Mouse (Mus musculus): ENCODE data around the gene Rnf224.
A peak's percentile ranks its signal among the peaks of the same experiment; 100 is the strongest.

The Rnf224 gene

GRCm38 (mm10) chr2:25225811-25226379, 10.7 kb downstream of the Rnf224 start:
- no peak for DNase-seq

GRCm38 (mm10) chr2:25224766-25225752, 11.5 kb downstream of the Rnf224 start:
- peak; percentile 98 for DNase-seq

GRCm38 (mm10) chr2:25224492-25224765, 12.2 kb downstream of the Rnf224 start, which contains the start of gene Tubb4b:
Gene Tubb4b, minus strand, starts transcription at chr2:25224702.
- DNase-seq = no peak

GRCm38 (mm10) chr2:25223681-25224491, 12.7 kb downstream of the Rnf224 start:
- peak; percentile 87 for DNase-seq

GRCm38 (mm10) chr2:25221331-25221772, 15.2 kb downstream of the Rnf224 start:
- no peak for DNase-seq

- no peak for DNase-seq
Observed at GRCm38 (mm10) chr2:25218445-25218844, 18.1 kb downstream of the Rnf224 start, which contains the start of gene Fam166a. Gene Fam166a, plus strand, starts transcription at chr2:25218745.

GRCm38 (mm10) chr2:25217666-25218065, 18.9 kb downstream of the Rnf224 start:
- DNase-seq = no peak

GRCm38 (mm10) chr2:25214444-25214843, 22.1 kb downstream of the Rnf224 start, which contains the start of gene Stpg3:
Gene Stpg3, minus strand, starts transcription at chr2:25214637.
- DNase-seq = peak; percentile 56

- DNase-seq = no peak
Observed at GRCm38 (mm10) chr2:25213266-25213865, 23.2 kb downstream of the Rnf224 start.

- DNase-seq = peak; percentile 94
Observed at GRCm38 (mm10) chr2:25211121-25211670, 25.4 kb downstream of the Rnf224 start, which contains the start of gene Nelfb. Gene Nelfb, minus strand, starts transcription at chr2:25211489.

GRCm38 (mm10) chr2:25210686-25211085, 25.9 kb downstream of the Rnf224 start:
- no peak for DNase-seq

- DNase-seq = no peak
Observed at GRCm38 (mm10) chr2:25207593-25207992, 29.0 kb downstream of the Rnf224 start.

GRCm38 (mm10) chr2:25203631-25204214, 32.9 kb downstream of the Rnf224 start:
- DNase-seq = peak; percentile 66

- no peak for DNase-seq
Observed at GRCm38 (mm10) chr2:25200631-25201030, 36.0 kb downstream of the Rnf224 start.

GRCm38 (mm10) chr2:25197946-25198345, 38.6 kb downstream of the Rnf224 start:
- no peak for DNase-seq

- DNase-seq = no peak
Observed at GRCm38 (mm10) chr2:25197191-25197590, 39.4 kb downstream of the Rnf224 start.

- peak; percentile 88 for DNase-seq
Observed at GRCm38 (mm10) chr2:25196172-25196954, 40.2 kb downstream of the Rnf224 start, which contains the start of gene Tor4a. Gene Tor4a, minus strand, starts transcription at chr2:25196886.

- peak; percentile 85 for DNase-seq
Observed at GRCm38 (mm10) chr2:25195211-25196156, 41.1 kb downstream of the Rnf224 start.

- peak; percentile 36 for DNase-seq
Observed at GRCm38 (mm10) chr2:25194486-25195171, 42.0 kb downstream of the Rnf224 start.

Data from kidney, postnatal 10 days (tissue).